Mouse (Mus musculus): ENCODE results near the gene Ptn.

The Ptn gene

DNA sequence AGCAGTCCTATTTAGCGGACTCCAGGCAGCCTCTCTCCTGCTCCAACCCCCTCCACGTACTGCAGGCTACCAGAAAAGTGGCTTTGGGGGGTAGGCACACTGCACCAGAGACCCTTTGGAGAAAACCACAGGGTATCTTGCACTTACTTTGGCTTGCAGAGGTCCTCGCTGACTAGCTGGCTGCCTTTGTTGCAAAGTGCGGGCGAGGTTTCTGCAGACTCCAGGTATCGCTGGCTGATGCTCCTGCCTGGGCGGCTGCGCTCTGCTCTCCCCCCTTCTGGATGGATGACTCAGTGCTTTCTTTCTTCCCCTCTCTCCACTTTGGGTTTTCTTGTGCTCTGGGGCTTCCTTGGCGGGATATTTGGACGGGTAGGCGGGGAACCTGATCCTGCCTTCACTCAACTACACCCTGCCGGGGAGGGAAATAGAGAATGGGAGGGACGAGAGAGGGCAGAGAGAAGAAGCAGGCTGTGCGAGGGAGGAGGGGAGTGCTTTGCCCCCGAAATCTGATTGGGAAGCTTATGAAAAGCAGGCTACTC is at the start of gene Ptn:
Ptn (minus strand) TSS at position 474 of the 539 bp plus-strand sequence.
- in situ Hi-C loops (cut with MboI, MseI): loop anchor here (10.0 kb wide), 1 partner anchor 875 kb away; no protein-coding TSS in a partner anchor

- in situ Hi-C loops (cut with MboI, MseI): no loop called here
These were observed 48.4 kb upstream of the Ptn start for GRCm38 (mm10) chr6:36858258-36859041.

DNA sequence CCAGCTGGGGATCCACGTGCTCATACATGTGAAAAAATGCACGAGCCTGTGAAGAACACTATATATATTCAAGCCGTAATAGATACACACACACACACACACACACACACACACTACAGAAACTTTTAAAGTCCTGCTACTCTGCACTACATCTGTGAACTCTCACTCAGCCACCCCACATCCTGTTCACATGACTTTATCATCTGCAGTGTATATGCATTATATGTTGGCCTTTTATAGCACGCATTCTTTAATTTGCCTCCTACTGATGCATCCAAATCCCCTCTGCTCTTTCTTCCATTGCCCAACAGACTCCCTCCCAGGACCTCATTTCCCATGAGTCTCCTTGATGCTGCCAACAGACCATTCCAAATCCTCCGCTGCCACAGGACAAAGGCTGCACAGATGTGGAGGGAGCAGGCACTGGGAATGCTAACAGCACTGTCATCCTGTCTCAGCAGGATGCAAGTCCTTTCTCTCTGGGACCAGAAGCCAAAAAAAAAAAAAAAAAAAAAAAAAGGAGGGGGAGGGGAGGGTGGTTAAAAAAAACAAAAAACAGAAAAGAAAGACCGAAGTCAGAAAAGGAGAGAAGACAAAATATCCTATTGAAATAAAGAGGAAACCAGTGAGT is 47.7 kb upstream of the Ptn start:
- in situ Hi-C loops (cut with MboI, MseI): no loop called here

DNA sequence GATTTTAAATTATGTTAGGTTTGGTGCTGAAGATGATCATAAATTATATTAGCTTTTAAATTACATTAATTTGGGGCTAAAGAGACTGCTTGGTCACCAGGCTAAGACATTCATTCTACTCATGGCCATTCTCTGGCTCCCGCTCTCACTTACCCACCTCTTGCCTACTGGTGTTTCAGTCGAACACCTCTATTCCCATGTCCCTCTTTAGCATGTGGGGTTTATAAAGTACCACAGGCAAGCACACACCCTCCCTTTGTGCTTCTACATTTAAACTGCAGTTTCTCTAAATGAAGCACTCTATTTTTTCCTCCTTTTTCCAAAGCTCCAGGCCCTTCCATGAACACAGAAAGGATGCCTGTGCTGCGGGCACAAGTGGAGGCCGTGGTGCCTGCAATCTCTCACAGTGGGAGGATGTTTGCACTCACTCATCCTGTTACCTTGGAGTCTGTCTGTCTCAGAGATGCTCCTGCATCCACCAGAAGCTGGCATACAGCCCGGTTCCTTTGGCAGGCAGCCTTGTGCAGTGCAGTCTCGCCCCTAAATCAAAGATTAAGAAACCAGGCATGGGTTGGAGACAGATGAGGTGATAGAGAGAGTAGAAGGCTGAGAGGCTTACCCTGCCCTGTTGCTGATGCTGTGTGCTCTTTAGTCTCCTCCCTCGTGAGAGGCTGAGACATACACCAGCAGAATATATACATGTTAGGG is 40.6 kb upstream of the Ptn start:
- in situ Hi-C loops (cut with MboI, MseI): no loop called here

DNA sequence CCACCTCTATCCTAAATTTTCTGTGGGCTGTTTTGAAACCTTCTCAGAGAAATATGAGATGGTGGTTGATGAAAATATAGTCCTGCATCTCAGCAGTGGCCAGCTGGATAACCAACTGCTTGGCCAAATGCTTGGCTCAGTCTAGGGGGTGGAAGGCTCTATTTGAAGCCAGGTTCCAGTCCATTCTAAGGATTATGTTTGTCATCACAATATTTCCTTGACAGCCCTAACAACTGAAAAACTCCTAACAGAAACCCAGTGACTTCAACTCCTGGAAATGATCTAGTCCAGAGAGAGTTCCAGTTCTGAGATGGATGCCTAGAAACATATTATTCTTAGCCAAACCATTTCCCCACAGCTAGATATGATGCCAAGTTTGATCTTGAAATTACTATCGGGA is 35.3 kb upstream of the Ptn start:
- in situ Hi-C loops (cut with MboI, MseI): no loop called here

DNA sequence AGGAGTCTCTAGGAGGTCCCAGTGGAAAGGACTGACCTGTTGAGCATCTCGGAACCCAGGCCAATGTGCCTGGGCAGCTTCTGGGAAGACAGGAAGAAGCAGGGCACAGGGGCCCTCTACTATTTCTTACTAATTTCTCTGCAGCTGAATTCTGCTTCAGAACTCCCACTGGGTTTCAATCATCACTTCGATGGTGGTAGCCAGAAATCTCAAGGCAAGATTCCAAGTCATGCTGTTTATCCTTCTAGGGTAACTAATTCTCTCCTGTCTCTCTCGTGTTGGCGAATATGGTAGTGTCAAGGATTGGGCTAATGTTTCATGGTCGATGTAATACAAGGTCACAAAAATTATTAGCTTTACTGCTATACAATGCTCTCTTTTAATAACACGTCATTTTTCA is 34.2 kb upstream of the Ptn start:
- in situ Hi-C loops (cut with MboI, MseI): no loop called here

DNA sequence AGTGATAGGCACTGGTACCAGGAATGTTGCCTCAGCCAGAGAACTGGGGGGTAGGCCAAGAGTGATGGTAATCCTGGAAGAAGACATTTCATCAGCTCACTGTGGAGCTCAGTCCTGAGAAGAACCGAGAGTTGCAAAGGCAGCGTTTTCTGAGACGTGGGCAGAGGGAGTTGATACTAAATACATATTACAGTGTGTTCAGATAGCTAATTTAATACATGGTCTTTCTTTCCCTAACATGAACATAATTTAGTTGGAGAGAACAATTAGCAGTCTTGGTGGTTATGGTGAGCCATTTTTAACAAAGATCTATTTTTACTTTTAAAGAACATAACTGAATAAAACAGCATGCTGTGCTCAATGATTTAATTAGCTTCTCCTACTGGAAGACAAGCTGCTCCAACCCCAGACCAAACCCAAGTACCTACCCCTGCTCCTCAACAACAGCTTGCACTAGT is 33.0 kb upstream of the Ptn start:
- in situ Hi-C loops (cut with MboI, MseI): no loop called here

GRCm38 (mm10) chr6:36842101-36842922 is 32.3 kb upstream of the Ptn start:
- in situ Hi-C loops (cut with MboI, MseI): no loop called here

DNA sequence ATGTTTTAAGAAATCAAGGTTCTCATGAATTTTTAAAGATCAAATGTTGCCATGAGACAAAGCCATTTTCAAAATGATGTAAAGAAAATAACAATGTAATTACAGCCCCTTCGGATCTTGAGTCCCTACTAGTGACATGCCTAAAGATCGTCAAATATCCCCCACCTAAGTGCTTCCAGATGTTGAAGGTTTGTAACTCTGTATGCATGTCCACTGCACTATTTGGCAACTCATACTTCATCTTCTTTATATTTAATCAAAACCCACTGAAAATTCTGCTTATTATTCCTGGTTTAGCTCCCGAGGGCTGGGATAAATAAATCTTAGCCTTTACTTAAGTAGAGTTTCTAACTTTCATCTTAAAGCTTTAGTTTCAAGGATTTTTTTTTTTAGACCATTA is 31.7 kb upstream of the Ptn start:
- in situ Hi-C loops (cut with MboI, MseI): no loop called here

DNA sequence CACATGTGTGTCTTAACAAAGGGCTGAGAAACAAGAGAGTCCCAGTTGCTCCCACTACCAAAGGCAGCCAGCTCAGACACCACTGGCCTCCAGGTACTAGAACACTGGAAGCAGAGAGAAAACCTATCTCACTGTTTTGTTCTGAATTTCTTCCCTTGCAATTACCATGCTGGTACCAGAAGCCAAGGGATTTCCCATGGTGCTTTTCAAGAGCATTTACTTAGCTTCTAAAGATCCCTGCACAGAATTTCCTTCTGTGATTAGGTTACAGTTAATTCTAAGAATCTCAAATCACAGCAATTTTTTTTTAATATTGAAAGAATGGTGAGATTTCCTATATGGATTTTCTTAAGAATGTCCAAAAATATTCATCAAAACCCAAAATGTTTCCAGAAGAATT is 31.2 kb upstream of the Ptn start:
- in situ Hi-C loops (cut with MboI, MseI): no loop called here

DNA sequence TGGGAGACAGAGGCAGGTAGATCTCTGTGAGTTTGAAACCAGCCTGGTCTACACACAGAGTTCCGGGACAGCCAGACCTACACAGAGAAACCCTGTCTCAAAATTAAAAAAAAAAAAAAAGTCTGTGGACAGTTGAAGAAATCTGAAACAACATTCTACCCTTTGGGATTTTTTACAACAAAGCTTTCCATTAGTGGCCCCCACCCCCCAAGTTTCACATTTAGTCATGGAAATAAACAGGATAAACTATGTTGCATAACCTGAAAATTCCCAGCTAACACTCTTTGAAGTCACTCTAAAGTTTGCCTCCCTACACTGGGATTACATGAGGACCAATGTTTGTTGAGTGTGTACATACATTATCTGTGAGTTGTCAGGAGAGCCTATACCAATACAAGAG is 28.7 kb upstream of the Ptn start:
- in situ Hi-C loops (cut with MboI, MseI): no loop called here

GRCm38 (mm10) chr6:36835351-36835750 is 25.3 kb upstream of the Ptn start:
- in situ Hi-C loops (cut with MboI, MseI): no loop called here

GRCm38 (mm10) chr6:36834695-36835265 is 24.8 kb upstream of the Ptn start:
- in situ Hi-C loops (cut with MboI, MseI): no loop called here

GRCm38 (mm10) chr6:36832681-36833080 is 22.7 kb upstream of the Ptn start:
- in situ Hi-C loops (cut with MboI, MseI): no loop called here

DNA sequence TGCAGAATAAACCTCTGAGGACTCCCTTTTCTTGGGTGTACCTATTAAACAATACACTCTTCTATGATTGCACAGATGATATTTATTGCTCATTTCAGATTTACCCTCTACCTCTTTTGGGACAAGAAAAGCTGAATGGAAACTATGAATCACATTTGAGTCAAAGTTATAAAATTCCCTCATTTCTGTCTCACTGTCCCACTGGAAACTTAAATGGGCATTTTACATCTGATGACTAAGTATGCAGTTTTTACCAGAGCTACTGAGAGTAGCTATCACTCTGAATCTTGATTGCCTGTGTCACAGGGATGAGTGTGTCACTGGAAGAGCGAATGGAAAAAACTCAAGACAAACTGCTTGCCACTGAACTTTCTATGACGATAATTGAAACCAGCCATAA is 22.2 kb upstream of the Ptn start:
- in situ Hi-C loops (cut with MboI, MseI): no loop called here

- in situ Hi-C loops (cut with MboI, MseI): no loop called here
These were observed 20.4 kb upstream of the Ptn start for GRCm38 (mm10) chr6:36830371-36830925.

DNA sequence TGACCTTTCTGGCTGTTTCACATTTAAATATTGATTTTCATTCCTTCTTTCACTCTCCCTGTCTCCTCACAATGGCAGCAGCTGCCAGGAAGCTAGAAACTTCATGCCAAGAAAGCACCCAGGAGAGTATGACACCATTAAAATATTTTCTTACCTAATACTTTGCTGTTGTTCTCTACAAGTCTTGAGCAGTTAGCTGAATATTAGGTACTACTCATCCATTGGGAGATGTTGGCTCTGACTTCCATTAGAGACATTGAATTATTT is 9.7 kb upstream of the Ptn start:
- in situ Hi-C loops (cut with MboI, MseI): loop anchor here (10.0 kb wide), 1 partner anchor 865 kb away; no protein-coding TSS in a partner anchor

DNA sequence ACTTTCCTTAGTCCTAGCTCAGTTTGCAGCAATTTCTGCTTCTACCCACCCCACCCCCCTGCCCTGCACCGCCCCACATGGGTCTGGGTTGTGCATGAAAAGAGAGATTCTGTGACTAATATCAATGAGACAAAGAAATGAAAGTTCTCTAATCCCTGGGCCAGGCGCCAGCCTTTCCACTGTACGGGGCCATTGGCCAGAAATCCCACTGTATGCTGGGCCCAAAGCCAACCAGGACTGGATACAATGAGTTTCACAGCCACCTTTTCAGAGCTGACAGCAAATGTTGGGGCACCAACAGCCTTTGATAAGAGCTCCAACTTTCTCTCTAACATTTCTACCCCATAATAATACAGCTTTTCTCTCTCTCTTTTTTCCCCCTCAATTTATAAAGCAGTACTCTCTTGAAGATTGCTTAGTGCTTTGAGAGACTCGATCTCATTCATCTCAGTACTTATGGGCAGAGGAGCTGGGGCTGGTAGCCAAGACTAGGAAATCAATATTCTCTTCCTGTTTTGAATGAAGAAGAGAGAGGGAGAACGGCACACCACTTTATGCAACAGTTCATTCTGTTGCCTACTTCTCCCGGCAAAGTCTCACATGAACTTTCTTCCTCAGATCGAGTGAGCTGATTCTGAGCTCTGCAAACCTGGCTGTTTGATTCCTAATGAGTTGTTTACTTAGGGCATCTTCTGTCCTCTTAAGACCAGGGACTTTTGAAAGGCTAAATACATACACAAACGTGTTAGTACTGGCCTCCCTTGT is 9.2 kb upstream of the Ptn start:
- in situ Hi-C loops (cut with MboI, MseI): loop anchor here (10.0 kb wide), 1 partner anchor 866 kb away; no protein-coding TSS in a partner anchor

- in situ Hi-C loops (cut with MboI, MseI): loop anchor here (10.0 kb wide), 1 partner anchor 866 kb away; no protein-coding TSS in a partner anchor
These were observed 8.4 kb upstream of the Ptn start for GRCm38 (mm10) chr6:36818281-36819018.

All from T-helper 1 cell (primary cell).